Mouse (Mus musculus) spleen, postnatal 4 days (tissue): ENCODE data around the gene Dedd2.

Experiments
- DNase-seq, 2 experiments: peaks; one replicate each; pipeline ENCODE4 v3.0.0; 2022; ENCODE audit warnings: low spot score in 2 of 2

Dedd2 gene

DNA sequence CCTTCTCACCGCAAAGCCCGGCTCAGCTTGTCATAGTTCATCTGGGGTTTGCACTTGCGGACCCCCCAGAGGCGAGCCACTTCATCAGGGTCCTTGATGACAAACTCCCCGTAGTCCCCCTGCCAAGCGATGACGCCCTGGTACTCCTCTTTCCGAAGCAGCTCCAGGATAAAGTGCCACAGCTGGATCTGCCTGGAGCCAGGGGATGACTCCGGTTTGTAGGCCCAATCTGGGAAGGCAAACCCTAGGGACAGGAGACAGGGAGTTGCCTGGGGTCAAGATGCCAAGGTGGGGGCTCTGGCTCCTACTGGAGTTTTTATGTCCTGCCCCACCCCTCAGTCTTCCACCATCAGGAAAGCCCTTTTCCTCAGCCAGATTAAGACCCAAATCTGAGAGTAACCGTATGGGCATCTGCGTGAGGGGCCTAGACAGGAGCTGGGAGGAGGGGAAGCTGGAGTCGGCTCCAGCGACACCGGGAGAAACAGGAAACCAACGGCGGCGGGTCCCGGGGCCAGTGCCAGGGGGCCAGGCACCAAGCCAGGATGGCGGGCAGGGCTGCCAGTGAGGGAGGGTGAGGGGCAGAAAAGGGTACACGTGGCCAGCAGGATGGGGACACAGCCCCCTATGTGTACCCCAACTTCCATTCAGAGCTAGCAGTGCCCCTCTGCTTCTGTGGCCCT lies 25.8 kb upstream of the Dedd2 start:
- DNase-seq = peak in 1 of 2 experiments; percentile 67

DNA sequence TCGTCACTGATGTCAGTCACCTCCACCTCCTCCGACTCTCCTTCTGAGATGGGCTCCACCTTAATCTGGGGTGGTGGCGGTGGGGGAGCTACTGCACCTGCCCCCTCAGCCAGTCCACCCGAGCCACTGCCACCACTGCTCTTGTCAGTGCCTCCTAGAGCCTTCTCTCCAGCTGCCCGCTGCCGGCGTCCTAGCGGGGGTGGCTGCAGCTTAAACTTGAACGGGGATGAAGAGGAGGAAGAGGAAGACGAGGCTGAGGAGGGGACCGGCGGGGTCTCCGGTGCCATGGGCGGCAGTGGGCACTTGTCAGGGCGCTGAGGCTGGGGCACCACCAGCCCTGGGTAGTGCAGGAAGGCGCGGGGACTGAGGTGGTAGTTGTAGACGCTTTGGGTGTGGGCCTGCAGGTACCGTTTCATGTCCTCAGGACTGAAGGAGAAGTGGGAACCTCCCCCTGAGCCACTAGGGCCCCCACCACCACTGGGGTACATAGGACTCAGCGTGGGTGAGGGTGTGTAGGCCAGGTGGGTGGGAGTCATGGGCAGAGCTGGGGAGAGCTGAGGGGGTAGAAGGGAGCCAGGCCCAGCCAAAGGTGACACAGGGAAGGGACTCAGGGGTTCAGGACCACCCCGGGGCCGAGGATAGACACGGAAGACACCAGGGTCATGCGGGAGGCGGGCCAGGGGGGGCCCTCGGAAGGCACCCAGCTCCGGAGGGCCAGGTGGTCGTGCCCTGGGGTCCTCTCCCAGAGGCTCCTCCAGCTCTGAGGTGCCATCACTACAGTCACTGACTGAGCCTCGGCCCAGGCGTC lies 24.4 kb upstream of the Dedd2 start:
- DNase-seq = peak in 1 of 2 experiments; percentile 67

DNA sequence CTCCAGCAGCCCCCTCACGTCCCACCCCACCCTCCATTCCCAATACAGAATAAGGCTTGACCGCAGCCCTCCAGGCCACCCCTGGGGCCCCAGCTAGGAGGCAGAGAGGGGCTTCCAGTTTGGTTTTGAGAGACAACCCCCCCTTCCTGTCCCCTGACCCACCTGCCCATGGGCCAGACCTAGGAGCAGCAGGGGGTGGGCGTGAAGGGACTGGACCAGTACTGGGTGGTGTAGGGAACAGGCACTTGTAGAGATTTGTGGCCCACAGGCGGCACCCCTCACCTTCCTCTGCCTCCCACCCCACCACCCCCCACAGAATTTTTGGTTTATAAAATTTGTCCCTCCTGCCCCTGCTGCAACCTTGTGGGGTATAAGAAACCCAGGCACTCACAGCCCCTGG lies 22.9 kb upstream of the Dedd2 start:
- no peak for DNase-seq

DNA sequence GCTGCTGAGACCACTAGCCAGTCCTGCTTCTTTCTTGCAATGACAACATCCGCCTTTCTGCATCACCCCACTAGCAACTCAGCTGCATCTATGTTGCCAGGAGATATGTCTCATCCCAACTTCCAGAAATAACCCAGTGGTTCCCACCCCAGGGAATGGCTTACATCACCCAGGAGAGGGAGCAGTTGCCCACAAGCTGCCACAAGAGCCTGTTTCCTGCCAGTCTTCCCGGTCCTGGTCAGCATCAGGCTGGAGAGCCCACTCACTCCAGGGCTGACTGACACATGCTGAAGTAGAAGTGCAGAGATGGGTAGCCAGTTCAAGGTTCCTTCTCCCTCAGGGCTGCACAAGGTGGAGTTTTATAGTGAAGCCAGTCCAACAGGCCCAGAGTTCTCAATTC lies 20.6 kb upstream of the Dedd2 start:
- DNase-seq = no peak

DNA sequence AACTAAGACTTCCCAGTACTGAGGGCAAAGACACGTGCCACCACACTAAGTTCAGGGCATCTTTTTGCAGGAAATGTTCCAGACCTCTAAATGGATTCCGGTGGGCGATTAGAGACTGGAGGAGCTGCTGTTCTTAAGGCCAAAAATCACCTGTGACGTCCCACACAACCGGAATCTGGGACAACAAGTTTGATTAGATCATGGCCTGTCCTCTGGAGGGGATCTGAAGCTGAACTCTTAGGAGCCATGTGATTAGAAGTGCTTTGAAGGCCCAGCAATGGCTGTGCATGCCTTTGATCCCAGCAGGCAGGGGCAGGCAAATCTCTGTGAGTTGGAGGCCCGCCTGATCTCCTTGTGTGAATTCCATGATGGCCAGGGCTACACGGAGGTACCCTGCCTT lies 20.2 kb upstream of the Dedd2 start:
- no peak for DNase-seq

DNA sequence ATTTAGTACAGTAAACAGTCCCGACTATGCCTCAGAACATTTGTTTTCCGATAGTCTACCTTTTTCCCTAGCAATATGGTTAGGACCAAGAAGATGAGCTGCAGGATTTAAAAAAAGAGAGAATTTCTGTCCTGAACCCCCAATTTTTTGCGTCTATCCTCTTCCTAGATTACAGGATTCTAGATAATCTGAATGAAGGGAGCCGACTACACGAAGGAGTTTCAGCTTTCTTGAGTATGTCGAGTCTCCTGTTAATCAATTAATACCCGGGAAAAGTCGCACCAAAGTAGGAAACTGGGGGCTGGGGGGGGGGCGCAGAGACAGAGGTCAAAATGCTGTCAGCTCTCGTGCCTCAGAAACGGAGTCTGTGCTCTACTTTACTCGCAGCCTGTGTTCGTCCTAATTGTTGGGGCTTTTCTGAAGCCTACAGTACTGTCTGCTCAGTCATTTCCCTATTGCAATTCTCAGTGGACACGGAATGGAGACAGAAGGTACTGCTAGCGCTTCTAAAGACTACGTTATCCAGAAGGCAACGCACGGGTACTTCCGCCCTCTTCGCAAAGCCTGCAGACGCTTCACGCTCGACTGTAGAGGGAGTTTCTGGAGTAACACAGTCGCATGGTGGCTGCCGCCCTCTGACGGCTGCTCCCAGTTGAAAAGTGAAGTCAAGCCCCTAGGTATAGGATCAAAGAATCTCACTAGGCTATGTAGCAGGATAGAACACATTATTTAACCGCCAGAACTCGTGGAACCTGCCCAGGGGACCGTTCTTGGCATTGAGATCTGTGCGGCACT lies 18.6 kb upstream of the Dedd2 start:
- peak; percentile 83 to 89 for DNase-seq

DNA sequence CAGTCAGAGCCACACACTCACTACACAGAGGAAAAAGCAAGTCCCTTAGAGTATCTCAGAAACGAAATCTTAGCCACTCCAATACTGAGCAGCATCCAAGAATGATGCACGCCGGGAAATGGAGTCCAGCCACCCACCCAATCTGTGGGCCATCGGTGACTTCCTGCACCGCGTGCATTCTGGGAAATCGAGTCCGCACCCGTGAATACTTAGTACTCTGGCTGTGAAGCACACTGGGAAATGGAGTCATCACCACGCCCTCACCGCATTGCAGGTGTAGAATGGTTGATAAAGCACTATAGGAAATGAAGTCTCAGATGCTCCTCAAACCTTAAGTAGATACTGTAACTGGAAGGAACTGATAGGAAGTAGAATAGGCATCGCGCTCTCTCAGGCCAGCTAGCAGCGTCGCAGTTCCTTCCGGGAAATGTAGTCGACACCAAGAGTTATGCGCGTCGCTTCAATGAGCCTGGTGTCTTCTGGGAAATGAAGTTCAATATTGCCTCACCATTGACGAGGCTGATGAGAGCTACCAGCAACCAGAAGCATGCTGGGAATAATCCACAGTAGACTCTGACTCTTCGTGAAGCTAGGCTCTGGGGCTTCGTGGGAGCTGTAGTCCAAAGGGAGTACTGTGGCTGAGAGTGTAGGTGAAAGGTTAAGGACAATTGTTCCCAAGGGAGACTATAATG lies 17.7 kb upstream of the Dedd2 start:
- peak; percentile 90 to 92 for DNase-seq

DNA sequence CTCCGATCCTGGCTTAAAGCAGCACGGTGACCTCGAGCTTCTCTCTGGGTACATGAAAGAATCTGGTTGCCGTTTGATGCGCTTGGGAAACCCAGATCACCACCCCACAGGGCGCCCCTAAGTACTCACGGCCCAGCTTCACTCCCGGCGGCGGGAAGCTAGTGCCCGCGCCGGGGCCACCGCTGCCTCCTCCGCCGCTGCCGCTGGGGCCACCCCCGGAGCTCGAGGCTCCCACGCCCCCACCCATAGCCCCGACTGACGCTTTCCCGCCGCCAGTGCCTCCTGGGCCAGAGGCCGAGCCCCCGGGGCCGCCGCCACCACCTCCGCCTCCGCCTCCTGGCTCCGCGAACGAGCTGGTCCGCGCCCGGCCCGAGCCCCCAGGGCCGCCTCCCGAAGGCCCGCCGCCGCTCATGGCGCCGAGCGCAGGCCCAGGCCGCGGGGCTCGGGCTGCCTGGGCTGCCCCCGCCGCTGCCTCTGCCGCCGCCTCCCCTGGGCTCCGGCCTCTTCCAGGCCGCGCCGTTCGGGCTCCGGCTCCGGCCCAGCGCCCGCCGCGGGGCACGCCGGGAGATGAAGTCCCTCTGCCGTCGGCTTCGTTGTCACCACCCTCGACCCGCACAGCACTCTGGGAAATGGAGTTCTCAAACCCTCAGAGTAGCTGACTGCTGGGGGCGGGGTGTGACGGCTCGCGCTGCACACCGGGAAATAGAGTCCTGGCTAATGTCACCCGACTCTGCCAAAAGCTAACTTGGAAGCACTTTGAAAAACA lies 17.0 kb upstream of the Dedd2 start, which contains the start of gene Gsk3a:
TSS of gene Gsk3a (minus strand) at position 603 of the 766 bp plus-strand sequence.
- peak; percentile 97 to 98 for DNase-seq

DNA sequence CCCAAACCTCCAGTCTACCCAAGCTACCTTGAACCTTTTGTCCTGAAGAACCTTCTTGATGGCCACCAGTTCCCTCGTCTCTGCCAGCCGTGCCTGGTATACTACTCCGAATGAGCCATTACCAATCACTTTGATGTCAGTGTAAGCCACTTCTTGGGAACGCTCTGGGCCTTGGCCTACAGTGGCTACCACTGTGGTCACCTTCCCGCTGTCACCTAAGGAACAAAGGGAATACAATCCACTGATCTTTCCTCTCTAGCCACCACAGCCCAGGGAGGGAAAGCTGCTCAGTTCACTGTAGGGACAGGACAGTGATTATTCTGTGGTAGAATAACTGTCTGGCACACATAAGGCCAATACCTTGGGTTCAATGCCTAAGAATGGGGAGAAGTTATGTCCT lies 15.1 kb upstream of the Dedd2 start:
- DNase-seq = no peak

DNA sequence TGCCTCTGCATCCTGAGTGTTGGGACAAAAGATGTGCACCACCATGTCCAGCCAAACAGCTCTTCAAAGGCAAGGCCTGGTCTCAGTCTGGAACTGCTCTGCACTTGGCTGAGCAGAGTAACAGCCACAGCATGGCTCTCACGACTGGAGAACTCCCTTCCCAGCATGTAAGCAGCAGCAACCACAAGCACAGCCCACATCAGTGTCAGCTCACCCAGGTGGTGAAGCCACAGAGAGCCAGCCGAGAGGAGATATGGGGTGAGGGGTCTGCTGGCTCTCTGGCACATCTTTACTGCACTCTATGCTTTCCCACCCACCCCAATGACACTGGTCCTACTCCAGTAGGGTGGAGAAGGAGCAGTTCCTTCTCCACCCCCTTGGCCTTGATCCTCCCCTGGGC lies 12.6 kb upstream of the Dedd2 start:
- no peak for DNase-seq

DNA sequence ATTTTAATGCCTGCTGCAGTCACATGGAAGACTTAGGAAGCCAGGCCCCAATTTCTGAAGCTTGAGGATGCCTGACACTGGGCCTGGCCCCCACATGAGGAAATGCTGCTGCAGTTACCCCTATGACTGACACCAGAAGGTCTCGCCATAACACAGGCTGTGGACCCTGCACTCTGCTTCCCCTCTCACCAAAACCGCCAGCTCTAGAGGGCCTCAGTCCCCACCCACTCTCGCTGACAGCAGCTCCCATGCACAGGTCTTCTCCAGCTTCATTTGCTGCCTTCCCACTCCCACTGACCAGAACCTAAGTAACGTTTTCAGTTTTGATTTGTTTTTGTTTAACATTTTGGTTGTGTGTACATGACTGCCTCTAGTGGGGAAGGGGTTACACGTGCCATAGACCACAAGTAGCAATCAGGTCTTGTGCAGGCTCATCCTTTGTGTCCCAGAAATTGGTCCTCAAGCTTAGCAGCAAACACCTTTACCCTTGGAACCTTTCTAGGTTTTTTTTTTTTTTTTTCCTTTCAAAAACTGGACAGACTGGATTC lies 11.8 kb upstream of the Dedd2 start:
- no peak for DNase-seq

DNA sequence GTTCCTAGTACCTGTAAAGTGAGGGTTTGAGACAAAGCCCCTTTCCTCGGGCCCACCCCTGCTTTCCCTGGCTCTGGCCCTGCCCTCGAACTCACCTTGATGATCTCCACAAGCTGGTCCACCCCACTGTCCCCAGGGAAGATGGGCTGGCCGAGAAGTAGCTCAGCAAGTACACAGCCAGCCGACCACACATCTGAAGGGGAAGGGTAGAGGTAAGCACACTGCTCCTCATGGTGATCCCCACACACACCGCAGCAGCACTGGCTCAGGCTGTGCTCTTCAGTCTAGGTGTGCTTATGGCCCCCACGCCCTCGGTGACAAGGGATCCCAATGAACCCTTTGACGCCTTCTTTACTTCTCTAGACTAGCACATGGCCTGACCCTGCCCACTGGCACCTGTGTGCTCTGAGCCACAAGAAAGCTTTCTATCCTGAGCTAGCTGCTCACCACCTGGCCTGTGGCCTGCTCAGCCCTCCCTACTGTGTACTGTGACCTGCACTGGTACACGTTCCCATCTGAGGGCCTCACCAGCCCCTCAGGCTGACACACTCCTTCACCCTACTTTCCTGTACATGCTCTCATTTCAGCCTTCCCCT lies 10.4 kb upstream of the Dedd2 start:
- no peak for DNase-seq

DNA sequence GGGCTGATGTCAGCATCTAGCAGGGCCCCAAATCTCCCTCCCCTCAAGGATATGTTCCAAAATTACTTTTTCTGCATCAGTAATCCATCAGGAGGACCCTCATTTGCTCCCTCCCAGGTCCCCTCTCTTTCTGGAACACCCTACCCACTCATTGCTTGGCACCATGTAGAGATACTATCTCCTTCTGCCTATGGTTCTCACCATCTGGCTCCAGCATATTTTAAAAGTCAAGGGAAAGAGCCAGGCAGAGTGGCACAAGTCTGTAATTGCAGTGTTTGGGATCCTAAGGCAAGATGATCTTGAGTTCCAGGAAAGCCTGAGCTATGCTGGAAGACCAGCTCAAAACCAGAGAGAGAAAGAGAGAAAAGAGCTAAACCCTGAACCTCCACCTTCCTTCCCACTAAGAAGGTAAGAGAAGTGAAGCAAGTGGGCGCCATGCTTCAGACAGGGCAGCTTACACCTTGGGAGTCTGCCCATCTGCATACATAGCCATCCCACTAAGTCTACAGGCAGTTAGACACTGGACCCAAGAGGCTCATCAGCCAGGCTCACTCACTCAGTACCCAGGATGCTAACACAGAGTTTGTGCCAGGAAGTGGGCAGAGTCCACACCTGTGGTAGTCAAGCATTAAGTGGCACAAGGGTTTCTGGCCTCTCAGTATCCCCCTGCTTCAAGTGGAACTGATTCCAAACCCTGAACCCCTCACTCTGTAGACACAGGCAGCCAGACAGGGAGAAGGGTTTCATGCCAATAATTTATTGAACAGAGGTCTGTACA lies 7.3 kb upstream of the Dedd2 start:
- DNase-seq = no peak

DNA sequence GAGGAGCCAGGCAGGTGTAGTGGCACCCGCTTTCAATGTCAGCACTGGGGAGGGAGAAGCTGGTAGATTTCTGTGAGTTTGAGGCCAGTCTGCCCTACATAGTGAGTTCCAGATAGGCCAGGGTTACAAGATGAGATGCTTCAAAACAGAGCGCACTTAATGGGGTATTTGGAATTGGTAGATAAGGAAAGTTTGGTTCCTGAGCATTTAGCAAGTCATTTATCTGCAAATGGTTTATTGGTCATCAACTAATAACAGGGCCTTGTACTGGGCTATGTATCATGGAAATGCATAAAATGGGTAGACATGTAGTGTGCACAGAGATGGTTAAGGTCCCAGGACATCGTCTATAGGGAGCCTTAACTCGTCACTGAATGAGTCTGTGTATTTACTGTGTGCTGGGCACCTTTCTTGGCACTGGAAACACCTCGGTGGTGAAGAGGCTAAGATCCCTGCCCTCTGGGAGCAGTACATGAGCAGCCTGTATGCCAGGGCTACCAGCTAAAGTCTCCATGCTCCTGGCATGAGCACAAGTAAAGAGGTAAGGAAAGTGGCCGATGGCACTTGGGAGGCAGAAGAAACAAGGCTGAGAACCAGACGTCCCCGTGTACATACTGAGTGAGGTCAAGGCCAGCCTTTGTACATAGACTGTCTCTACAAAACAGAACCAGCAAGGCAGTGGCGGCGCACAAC lies 2.0 kb upstream of the Dedd2 start:
- DNase-seq = no peak

DNA sequence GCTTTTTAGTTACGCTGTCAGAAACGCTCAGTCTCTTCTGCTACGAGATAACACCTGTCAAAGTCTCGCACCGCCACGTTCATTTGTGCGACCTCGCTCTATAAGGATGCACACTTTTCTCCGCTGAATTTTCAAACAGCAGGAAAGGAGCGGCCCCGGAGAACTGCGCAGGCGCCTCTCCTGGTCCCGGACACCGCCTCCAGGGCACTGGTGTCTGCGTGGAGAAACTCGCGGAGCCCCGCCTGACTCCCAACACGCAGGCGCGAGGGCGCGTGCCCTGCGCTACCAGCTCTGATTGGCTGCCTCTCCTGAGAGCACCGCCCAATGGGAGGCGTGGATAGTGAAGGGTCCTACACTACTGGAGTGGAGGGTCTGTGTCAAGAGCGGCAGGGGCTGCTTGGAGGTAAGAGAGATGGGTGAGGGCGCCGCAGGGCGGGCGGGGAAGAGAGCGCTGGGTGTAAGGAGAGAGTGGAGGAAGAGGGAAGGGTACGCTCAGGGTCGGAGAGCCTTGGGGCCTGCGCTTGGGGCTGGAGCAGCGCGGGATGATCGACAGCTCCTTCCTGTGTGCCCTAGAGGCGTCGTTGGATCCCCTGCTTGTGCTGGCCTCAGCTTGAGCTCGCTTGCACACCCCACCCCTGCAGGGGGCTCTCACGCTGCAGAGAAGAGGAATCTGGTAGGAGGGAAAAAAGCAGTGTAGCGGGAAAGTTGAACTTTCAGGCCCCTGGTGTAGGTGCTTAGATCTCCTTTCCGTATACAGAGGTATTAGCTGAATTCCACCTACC lies 878 bp upstream of the Dedd2 start, which contains the start of gene Zfp526:
TSS of gene Zfp526 (plus strand) at position 324 of the 782 bp plus-strand sequence.
- peak; percentile 97 for DNase-seq

DNA sequence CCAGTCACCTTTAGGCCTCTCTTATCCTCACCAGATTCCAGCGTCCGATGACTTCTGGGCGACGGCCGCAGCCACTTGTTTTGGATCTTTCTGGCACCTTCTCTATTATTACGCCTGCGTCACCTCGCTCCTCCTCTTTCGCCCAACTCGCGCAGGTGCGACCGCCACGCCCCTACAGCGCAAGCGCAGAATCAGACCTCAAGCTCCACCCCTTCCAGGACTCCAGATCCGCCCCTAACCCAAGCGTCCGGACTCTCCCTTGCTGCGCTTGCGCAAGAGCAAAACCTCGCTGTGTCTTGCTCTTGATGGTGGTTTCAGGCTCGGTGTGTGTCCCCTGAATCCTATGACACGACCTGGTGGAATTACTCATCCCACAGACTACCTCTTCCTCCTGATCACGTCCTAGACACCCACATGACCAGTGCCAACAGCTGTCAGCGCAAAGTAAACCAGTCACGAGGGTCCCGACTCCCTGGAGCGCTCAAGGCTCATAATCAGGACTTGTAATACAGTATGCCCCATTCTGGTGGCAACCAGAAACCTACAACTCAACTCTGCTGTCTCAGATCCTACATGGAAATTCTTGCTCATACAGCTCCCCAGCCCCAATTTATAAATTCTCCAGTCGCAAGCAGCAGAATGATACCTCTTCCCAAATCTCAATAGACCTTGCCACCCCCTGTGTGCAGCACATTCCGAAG lies 509 bp downstream of the Dedd2 start:
- peak; percentile 98 to 99 for DNase-seq

DNA sequence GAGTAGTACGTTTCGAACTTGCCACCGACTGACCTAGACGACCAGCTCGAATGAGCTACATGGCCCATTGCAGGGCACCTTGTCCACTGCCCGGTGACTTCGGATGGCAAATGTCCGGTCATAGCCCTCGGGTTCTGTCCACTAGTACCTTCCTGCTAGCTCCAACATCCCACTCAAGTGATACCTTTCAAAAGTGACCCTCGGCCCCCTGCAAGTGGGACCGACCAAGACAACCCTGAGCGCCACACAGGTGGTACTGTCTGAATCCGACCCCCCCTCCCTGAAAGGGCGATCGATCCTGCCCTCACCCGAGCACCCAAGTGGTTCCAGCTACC lies 1.0 kb downstream of the Dedd2 start:
- no peak for DNase-seq
